Mouse (Mus musculus) retina, embryonic 14.5 days (tissue): ENCODE data around the gene Malsu1.

Experiments
- DNase-seq: peaks from one replicate; pipeline ENCODE4 v3.0.0-alpha.2; 2015; ENCODE audit warnings: low spot score

The Malsu1 gene

DNA sequence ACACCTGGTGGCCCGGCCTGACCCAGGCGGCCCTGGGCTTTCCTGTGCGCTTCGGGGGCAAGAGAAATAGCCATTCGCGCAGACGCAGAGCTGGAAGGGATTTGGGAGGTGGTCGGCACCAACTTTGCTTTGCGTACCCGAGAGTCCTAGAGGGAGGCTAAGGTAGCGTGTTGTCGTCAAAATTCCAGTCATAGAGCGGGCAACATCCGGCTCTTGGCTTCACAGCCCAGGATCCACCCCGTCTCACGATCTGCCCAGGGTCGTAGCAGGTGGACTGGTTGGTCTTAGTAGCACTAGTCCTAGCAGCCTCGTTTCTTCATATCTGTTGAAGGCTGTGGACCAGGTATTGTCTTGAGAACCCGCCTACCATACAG lies 509 bp downstream of the Malsu1 start:
- peak; percentile 49 for DNase-seq

- no peak for DNase-seq
Measured at GRCm38 (mm10) chr6:49077894-49078293, 4.3 kb downstream of the Malsu1 start.

DNA sequence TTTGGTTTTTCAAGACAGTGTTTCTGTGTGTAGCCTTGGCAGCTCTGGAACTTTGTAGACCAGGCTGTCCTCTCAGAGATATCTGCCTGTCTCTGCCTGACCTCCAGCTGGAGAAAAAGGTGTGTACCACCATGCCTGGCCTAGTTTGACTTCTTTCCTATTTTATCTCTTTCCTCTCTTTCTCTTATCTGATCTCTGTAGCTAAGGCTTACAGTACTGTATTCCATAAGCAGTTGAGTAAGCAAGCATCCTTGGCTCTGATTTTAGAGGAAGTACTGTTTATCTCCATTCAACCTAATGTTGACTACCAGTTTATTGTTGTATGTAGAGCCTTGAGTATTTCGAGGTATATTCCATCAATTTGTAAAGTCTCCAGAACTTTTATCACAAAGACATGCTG lies 5.7 kb downstream of the Malsu1 start:
- DNase-seq, result no peak

DNA sequence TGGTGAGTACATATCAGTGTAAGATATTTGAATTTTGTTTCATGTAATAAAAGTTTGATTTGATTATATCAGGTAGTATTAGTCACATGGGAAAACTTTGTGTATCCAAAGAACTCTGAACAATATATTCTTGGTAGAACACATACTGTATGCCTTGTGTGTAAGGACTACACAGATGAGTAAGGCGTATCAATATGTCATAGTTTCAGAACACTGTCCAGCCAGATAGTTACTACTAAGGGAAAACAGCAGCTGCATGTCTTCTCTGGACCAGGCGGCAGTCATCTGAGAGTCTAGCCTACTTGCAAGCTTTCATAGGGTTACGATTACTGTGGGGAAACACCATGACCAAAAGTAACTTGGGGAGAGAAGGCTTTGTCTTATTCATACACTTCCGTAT lies 9.4 kb downstream of the Malsu1 start:
- no peak for DNase-seq

- no peak for DNase-seq
Measured at GRCm38 (mm10) chr6:49094968-49095367, 21.4 kb downstream of the Malsu1 start.

DNA sequence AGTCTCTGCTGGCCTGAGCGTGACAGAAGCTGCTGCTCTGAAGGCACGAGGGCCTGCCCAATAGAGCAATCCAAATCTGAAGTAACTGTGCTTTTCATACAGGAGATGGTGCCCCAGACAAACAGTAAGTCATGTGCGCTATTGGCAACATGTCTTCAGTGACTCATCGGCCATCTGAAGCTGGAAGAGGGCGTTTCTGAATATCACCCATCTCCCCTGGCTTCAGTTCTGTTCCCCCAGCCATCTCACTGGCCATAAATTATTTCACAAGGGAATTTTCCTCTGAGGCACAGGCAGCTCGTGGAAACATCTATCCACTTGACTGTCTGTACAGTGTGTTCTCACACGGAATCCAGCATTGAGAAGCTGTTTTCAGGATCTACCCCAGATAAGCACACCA lies 22.8 kb downstream of the Malsu1 start:
- no peak for DNase-seq

GRCm38 (mm10) chr6:49096933-49097461 lies 23.4 kb downstream of the Malsu1 start:
- DNase-seq, result no peak

- DNase-seq, result no peak
Measured at GRCm38 (mm10) chr6:49097596-49098110, 24.1 kb downstream of the Malsu1 start.

- DNase-seq, result no peak
Measured at GRCm38 (mm10) chr6:49099086-49099485, 25.5 kb downstream of the Malsu1 start.

DNA sequence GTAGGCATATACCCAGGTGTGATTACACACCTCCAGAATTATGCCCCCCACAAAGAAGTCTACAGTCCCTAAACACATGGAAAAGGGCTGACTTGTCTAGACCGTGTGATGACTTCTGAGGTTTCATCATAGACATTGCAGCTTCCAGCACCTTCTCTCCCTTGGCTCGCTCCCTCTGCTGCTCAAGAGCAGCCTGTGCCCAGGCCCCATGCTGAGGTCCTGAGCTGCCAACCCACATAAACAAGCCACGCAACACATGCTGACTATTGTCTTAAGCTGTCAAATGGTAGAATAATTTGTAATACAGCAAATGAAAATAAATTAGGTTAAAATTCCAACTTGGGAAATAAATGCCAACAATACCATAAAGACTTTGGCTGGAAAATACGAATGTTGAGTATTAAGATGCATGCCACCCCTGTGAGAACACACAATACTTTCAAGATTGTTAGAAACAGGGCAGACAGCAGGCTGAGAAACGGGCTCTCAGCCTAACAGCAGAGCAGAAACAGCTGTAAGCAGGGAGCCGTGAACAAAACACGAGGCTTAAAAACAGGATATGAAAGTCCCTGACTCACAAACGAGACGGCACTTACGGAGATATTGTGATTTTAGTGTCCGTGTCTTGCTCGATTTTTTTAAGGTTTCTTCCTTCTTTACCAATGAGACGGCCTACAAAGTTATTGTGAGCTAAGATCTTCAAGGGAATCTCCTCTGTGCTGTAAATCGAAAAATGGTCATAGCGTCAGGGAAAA lies 33.3 kb downstream of the Malsu1 start:
- DNase-seq, result no peak

DNA sequence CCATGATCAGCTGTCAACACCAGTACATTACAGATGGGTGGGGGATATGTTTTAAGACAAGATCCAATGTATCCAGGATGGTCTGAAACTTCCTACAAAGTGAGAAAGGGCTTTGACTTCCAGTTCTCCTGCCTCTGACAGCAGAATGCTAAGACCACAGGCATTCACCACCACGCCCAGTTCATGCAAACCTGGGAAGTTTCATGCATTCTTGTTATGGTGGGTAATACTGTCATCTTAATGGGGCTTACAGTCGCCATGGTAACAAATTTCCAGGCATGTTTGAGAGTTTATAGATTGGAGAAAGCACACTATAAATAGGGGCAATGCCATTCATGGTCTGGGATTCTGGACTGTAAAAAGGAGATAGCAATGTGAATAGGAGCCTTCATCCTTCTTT lies 35.6 kb downstream of the Malsu1 start:
- no peak for DNase-seq

DNA sequence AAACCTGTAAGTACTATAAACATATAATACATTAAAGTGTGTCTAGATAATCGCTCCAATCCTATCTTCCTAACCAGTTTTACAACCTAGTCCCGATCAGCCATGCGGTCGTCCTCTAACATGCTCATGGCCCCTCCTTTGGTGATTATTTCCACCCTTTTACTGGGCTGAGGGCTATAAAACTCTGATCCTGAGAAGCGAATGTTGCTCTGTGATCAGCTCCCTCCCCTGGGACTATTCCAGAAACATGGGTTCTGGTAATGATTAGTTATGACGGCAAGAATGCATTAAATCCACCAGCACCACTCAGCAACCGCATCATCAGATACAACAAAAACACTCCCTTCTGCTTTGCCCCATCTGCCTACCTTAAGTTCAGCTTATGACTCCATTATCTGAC lies 40.3 kb downstream of the Malsu1 start:
- DNase-seq, result no peak

- DNase-seq, result no peak
Measured at GRCm38 (mm10) chr6:49114457-49114856, 40.9 kb downstream of the Malsu1 start.

GRCm38 (mm10) chr6:49115550-49115949 lies 42.0 kb downstream of the Malsu1 start:
- no peak for DNase-seq

DNA sequence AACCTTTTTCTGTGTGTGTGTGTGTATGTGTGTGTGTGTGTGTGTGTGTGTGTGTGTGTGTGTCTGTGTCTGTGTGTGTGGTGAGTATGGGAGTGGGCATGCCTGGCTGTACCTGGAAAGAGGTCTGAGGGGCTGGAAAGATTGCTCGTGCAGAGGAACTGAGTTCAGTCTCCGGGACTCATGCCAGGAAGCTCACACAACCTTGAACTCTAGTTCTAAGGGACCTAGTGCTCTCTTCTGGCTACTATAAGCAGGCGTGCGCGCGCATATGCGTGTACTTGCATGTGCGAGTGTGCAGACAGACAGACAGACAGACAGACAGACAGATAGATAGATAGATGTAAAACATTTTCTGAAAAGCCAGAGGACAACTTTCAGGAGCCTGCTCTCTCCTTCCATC lies 42.6 kb downstream of the Malsu1 start:
- no peak for DNase-seq

GRCm38 (mm10) chr6:49118446-49118845 lies 44.9 kb downstream of the Malsu1 start:
- DNase-seq, result no peak

DNA sequence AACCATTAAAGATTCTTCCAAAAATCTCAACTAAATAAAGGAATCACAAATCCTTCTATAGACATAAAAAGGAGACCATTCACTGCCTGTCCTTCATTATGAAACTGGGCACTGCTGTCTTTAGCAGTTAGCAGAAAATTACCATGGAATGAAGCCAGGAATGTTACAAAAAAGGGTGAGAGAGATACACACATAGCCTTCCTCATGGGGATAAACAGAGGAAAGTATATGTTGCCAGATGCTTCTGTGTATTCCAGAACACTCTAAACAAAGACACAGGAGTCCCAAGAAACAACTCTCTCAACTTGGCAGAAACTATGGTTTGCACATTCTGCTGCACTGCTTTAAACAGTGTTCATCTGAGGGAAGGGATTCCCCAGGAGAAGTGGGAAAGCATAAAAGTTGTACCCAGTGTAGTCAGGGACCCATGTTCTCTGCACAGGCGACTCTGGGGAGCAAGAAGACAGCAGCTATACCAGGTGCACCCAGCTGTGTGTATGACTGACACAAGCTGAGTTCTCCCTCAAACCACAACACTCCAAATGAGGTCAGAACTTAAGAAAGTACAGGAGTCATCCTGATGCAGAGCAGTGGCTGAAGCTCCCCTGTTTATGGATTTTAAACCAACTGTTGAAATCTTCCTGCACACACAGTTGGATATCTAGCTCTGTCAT lies 46.0 kb downstream of the Malsu1 start:
- no peak for DNase-seq

DNA sequence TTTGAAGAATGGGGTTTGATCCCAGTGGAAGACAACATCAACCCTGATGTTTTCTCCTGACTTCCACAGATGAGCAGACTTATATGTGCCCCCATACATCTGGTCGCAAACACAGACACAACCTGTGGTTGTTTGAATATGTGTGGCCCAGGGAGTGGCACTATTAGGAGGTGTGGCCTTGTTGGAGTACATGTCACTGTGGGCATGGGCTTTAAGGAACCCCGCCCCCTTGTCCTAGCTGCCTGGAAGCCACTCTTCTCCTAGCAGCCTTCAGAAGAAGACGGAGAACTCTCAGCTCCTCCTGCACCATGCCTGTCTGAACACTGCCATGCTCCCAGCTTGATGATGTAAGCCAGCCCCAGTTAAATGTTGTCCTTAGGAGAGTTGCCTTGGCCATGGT lies 46.8 kb downstream of the Malsu1 start:
- no peak for DNase-seq

DNA sequence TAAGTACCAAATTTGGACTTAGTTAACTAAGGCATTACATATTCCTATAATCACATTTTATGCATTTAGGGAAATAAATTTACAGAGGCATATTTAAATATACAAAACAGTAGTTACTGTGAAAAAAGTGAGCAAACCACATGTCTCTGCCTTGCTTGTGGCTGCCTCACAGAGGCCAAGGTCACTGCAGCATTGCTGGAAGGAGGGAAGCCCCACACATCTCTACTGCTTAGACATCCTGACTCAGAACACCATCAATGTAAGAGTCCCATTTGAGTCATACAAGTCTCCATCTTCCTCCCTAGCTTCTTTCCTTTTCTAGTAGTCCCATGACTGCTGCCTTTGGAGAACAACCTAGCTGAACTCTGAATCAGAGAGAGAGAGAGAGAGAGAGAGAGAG lies 56.7 kb downstream of the Malsu1 start:
- DNase-seq, result no peak

DNA sequence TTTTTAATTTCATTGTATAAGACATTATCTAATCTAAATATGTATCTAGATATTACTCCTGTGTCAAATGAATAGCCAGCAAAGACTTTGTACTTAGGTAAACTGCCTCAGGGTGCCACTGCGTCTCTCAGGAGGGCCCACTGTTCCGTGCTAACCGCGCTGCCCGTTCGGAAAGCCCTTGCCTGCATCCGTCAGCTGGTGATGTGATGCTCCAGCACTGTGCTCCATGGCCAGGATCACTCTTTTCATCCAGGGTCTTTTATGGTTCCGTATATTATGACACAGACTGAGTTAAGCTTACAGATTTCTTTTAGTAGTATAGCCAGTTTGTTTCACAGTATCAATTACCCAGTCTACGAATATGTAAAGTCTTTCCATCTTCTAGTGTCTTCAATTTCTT lies 58.3 kb downstream of the Malsu1 start:
- no peak for DNase-seq

DNA sequence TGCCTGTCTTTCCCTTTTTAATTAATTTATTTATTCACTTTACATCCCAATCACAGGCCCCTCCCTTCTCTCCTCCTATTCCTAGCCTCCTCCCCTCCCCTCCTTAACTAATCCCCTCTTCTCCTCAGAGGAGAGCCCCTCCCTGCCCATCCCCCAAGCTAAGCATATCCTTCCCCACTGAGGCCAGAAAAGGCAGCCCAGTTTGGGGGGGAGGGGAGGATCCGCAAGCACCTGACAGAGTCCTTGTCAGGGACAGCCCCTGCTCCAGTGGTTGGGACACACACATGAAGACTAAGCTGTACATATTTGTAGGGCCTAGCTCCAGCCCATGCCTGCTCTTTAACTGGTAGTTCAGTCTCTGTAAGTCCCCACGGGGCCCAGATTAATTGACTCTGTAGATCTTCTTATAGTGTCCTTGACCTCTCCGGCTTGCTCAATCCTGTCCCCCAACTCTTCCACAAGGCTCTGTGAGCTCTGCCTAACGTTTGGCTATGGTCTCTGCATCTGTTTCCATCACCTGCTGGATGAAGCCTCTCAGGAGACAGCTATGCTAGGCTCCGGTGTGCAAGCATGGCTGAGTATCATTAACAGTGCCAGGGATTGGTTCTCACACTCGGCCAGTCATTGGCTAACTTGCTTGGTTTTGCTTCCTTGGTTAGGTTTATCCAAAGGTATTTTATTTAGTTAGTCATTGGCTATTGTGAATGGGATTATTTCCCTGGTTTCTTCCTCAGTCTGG lies 58.9 kb downstream of the Malsu1 start:
- DNase-seq, result peak; percentile 7
